Mouse (Mus musculus) gastrocnemius, postnatal 4 days (tissue): ENCODE measurements at regions not wholly inside any gene's neighbourhood (a gene's known extent, or its start where the extent isn't known, plus 50 kb on each side); places are given as distances from the start of the nearest gene placed in this dataset.
A peak's percentile ranks its signal among the peaks of the same experiment; 100 is the strongest.

ENCODE experiments used
- DNase-seq, 2 experiments: peaks; one replicate each; pipeline ENCODE4 v3.0.0; 2021 to 2022; ENCODE audit warnings: low spot score in 2 of 2, mixed read lengths in 2 of 2

DNA sequence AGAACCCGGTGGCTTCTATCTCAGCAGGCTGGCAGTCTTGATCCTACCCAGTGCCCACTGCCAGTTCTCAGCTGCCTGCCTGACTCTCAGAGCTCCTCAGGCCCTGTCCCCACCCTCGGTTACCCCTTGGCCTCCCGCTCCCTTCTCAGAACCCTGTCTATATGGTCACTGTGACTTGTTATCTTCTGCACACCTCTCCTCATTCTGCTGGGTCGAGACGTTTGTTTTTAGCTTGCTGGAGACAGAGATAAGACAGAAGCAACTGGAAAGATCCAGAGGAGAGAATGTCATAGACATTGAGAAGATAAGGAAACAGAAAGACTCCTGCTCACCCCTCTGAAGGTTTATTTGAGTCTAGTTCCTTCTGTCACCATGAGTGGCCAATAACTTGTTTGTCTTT, 53.8 kb upstream of the Phc1 start:
- no peak for DNase-seq

DNA sequence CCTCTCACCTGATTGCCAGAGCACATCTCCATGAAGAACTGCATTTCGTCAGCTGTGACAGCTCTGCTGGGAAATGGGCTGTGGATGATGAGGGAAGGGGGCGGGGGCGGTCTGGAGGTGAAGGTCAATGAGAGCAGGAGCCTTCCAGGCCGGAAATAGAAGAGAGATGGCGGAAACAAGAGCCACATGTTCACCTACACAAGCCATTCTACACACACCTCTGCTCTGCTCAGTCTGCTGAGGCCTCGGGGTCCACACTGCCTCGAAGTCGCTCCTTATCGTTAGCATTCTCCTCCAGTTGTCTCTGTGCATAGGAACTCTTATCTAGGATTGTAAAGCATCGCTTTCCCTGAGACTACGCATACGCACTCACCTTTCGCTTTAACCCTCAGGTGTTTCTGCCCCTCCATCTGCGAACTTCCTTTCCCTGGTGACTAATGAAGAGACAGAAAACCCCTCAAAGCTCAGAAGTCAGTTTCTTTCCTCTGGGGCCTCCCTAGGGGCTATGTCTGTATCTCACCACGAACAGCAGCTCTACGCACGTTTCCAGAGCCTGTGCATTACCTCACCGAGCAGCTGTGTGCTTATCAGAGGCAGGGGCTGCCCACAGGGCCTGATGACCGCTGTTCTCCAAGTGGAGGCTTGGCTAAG, 53.0 kb upstream of the Phc1 start:
- no peak for DNase-seq

DNA sequence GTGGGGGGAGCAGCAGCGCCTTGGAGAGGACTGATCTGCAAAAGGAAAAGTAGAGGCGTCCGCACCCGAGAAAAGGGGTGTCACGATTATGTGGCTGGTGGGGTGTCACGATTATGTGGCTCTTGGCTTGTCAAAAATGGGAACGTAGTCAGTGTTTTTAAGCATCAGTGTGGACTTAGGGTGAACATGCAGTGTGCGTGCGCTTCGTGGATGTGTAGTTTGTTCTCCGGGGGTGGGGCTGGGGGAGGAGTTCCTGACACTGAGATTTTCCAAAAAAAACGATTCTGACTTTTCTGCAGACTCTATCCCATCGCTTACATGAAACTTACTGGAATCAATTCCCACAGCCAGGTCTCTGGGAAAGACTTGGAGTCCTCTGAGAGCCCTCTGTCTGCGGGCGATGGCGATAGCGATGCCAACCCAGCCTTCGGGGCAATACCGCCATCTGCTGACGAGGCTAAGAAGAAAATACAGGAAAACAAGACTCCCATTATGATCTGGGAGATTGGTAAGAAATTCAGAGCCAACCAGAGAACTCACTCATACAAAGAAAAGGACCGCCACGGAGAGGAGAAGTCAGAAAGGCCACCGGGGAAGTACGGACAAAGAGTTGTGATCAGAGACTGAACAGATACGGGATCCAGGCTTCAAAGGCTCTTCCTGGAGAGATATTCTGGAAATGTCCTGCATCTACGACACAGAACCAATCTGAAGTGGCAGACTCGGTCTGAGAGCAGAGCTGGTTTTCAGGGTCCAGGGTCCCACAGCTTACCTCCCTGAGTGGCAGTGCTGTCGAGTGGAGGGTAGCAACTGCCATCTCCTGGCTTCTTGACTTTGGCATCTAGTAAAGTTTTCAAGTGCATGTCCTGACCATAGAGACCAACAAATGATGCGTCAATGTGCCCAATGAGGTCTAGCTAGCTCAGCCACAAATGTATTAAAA, 51.6 kb upstream of the Phc1 start:
- DNase-seq = peak; percentile 51 to 58

DNA sequence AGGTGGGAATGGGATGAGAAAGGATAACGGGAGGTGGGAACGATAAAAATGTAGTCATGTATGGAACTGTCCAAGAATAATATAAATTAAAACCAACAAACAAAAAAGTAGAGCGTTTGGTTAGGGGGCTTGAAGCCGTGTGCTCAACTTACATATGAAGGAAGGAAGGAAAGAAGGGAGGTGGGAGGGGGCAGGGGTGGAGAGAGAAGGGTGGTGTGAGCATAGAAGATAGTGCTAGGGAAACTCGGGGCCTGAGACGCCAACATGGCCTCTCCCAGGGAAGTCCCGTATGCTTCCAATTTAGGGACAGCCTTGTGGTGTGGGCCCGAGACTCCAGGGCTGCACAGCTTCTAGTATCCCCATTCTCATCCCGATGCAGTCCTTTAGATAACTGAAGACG, 50.8 kb upstream of the Phc1 start:
- DNase-seq = no peak

DNA sequence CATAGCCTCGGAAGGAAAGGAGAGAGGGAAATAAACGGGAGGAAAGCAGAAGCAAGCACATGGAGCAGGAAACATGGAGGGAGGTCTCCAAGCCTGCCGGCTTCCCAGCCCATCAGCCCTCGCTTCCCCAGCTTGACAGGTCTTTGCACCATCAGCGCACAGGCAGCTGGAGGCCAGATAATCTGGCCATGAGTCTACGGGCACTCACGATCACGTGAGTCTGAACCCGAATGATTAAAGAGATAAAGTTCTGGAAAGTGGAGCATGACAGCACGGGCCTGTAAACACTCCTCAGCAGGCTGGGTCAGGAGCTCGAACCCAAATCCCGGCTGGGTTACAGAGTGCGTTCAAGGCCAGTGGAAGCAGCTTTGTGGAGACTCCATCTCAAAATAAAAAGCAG, 50.4 kb upstream of the Phc1 start:
- no peak for DNase-seq
